Mouse (Mus musculus) kidney, adult 18-20 months (tissue): Measurements from ENCODE around the gene BC049762.

Source experiments
- DNase-seq: peaks from one replicate; pipeline ENCODE4 v3.0.0; 2021

Gene BC049762

GRCm38 (mm10) chr11:51262342-51263285, at the start of gene BC049762:
Gene BC049762, minus strand, starts transcription at chr11:51263046.
- peak; percentile 99 for DNase-seq

GRCm38 (mm10) chr11:51311846-51312245, 49.0 kb upstream of the BC049762 start:
- no peak for DNase-seq

- DNase-seq, result peak; percentile 66
Observed at GRCm38 (mm10) chr11:51308306-51308705, 45.5 kb upstream of the BC049762 start.

DNA sequence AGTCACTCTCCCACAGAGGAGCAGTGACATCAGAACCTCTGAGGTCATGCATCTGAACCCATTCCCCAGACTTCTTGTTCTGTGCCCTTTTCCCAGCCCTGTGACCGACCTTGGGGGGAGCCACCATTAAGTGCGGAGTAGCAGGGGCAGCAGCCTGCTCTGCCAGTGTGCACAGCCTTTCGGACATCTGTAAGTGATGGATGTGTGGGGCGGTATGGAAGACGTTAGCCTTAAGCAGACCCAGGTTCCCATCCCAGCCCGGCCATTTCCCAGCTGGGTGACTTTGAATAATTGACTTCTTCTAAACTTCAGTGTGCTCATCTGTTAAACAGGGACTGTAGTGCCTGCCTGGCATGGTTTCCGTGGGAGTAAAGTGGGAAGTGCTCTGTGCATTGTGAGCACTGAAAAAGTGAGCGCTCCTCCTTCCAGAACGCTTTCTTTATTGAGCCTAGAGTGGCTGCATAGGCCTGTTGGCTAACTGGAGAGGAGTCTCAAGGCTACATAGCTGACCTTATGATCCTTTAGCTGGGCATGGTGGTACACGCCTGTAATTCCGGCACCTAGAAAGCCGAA, 41.2 kb upstream of the BC049762 start:
- DNase-seq, result no peak

DNA sequence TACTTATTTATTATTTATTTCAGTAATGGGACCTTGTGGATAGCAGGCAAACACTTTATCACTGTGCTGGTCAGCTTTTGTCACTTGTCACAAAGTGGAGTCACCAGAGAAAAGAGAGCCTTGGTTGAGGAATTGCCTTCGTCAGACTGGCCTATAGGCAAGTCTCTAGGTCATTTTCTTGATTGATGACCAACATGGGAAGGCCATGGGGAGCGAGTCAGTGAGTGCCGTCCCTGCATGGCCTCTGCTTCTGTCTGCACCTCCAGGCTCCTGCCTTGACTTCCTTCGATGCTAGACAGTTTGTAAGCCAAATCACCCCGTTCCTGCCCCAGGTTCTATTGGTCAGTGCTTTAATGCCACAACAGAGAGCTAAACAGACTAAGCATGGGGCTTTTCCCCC, 39.5 kb upstream of the BC049762 start:
- no peak for DNase-seq

DNA sequence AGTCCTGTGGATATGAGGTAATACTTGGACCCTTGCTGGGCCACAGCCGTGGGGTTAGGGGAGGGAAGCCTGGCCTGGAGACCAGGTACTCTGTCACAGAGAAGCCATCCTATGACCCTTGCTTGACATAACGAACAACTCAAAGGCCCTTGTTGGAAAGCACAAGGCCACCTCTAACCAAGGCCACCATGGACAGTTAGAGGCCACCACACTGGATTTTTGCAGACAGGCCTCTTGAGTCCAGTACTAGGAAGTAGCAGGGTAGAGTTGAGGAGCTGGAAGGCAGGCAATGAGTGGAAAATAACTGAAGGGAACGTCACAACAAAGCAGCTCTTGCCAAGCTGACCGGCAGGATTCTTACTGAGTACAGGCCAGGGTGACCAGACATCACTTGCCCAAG, 35.8 kb upstream of the BC049762 start:
- no peak for DNase-seq

DNA sequence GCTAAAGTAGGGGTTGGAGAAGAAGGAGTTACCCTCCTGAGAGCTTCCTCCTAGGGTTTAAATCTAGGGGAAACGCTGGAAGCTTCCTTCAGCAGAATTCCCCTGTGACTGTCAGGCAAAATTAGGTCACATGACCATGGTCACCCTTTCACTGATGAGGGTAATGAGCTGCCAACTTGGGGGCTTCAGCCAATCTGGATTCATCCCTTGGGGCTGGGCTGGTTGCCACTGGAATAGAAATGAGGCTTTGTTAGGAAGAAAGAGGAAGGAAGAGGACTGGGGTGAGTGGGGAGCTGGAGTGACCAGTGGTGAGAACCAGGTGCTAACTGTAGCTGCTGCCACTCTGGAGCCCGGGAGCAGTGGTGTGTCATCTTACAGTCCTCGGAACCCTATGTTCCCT, 32.9 kb upstream of the BC049762 start:
- DNase-seq, result no peak

DNA sequence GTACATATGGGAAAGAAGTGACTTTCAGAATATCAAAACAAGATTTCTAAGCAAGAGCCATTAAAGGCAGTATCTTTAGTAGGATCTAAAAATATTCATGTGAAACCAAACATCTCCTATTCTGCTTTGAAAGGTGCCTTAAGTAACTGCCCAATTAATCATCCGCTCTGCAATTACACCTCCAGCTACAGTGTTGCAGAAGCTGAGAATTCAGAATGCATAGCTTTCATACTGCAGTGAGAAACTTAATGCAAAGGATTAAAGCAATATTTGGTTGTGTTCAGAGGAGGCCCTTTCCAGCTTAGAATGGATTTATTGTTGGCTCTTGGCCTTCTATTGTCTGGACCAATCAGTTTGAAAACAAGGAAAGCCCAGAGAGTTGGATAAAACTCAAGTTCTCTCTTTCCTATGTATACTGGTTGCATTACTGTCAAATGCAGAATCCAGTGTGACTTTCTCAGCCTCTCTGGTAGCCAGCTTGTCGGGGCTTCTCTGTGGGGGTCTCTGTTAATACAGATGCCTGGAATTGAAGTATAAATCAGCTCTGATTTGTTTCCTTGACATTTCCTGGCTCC, 31.2 kb upstream of the BC049762 start:
- DNase-seq, result no peak

- DNase-seq, result peak; percentile 57
Observed at GRCm38 (mm10) chr11:51290066-51290955, 27.5 kb upstream of the BC049762 start.

GRCm38 (mm10) chr11:51289564-51290041, 26.8 kb upstream of the BC049762 start, which contains the start of gene Col23a1:
Gene Col23a1, plus strand, starts transcription at chr11:51289920.
- DNase-seq, result peak; percentile 81

DNA sequence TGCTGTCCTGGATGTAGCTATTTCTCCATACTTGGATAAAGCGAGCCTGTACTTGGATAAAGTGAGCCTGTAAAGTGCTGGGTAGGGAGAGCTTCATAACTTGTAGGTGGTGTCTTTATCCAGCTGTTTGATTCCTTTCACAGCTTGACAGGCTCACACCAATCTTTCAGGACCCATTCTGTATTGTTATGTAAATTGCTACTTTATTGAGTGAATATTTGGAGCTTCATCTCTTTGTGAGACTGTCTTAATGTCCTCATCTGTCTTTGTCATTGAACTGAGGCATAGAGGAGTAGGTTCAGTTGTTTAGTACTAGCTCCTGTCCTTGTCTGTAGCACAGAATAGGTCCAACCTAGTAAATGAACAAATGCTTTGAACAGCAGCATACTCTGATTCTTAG, 11.6 kb upstream of the BC049762 start:
- no peak for DNase-seq

GRCm38 (mm10) chr11:51265326-51265725, 2.5 kb upstream of the BC049762 start:
- DNase-seq, result peak; percentile 16

DNA sequence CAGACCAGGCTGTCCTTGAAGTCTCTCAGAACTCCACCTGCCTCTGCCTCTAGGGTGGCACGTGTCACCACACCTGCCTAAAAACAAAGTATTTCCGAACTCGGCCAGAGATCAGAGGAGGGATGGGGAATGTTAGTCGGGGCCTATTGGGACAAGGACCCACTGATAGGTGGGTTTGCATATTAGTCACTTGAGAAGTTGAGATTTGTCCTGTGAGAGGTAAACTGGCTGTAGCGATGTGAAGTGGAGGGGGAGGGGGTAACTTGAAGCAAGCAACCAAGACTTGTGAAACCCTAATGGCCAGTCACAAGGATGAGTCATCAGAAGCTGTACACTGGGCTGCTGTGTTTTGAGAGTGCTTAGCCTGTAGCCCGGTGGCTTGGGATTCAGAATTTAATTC, 1.5 kb upstream of the BC049762 start:
- peak; percentile 38 for DNase-seq

- peak; percentile 86 for DNase-seq
Observed at GRCm38 (mm10) chr11:51263286-51263831, 513 bp upstream of the BC049762 start.

- DNase-seq, result no peak
Observed at GRCm38 (mm10) chr11:51261680-51262219, 1.1 kb downstream of the BC049762 start, which contains the start of gene Clk4. Gene Clk4, plus strand, starts transcription at chr11:51261730.

- DNase-seq, result no peak
Observed at GRCm38 (mm10) chr11:51257006-51257405, 5.8 kb downstream of the BC049762 start.

DNA sequence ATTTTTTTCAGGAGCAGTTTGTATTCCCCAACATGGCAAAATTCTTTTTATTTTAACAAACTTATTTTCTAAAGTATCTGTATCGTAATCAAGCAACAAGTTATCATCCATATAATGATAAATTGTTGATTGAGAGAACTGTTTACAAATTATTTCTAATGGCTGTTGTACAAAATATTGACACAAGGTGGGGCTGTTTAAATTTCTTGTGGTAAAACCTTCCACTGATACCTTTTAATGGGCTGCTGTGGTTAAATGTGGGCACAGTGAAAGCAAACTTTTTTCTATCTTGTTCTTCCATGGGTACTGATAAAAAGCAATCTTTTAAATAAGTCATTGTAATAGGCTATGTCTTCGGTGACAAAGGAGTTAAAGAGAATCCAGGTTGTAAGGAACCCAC, 19.9 kb downstream of the BC049762 start:
- DNase-seq, result no peak

- no peak for DNase-seq
Observed at GRCm38 (mm10) chr11:51234626-51235025, 28.2 kb downstream of the BC049762 start.

- DNase-seq, result no peak
Observed at GRCm38 (mm10) chr11:51227104-51227503, 35.7 kb downstream of the BC049762 start.

- no peak for DNase-seq
Observed at GRCm38 (mm10) chr11:51220308-51220707, 42.5 kb downstream of the BC049762 start, which contains the start of gene Gm12569. Gene Gm12569, plus strand, starts transcription at chr11:51220473.

DNA sequence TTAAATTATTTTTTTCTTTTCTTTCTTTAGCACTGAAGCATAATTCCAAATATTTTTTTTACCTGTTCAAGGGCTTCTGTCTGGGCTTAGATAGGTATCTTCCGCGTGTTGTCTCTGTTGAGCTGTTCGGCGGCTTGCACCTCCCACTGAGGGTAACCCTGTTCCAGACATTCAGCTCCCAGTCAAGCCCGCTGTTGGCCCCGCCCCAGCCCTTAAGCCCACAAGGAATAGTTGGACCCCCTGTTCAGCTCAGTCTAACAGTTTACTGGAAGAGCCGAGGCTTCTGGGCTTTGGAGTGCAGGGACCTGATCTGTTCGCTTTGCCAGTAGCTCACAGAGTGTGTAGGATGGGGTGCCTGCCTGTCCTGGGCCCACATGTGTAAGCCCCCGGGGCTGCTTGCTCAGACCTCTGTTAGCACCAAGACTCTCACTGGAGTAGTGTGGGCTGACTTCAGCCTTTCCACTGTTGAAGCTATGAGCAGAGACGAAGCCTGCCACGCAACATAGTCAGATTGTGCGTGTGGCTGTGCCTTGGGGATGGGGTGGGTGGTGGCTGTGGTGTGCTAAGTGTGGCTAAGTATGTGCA, 43.4 kb downstream of the BC049762 start:
- no peak for DNase-seq
